Mouse (Mus musculus): Measurements from ENCODE around the gene Lcp2. TPM values are rescaled to one million over a fixed set of nuclear protein-coding genes. Genes with fewer than 3 reads are reported as not detected.

Gene Lcp2
- polyA plus RNA-seq, 1 experiment from 2014 or later, result 2.4 TPM

DNA sequence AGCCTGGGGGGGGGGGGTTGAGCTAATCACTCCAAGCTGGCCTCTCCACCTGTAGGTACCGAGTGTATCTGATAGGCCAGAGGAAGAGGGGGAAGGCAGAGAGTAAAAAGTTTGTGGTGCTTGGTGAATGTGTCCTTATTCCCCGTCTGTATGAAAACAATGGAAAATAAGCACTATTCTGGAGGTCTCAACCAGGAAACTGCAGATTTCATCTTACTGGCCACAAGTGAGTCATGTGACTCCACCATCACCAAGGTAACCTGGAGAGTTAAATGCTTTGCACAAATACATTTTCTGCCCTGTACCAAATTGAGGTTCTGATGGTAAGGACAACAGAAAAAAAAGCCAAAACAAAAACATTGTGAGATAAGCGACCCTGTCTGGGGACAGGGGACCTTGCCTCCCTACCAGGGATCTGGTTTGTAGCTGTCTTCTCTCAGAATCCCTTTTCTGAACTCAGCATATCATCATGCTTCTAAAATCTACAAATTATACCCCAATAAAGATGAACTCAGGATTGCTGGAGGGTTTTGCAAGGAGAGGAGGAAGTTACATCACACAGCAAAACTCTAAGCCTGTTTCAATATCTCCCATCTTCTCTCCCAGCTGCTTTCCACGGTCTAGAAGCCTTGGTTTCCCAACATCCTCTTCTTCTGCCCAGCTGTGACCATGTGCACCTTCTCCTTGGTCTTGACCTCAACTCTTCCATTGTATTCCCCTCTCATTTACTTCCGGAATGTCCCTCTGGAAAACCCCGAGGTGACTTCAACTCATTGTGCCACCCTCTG is 6.5 kb downstream of the Lcp2 start:
- Histone ChIP-seq H3K27ac (no peak overlapping the region), H3K4me3 (no peak overlapping the region), H3K4me1 (no peaks in the 10 kb centered on the region), H3K36me3 (no peaks in the 10 kb centered on the region), H3K9me3 (no peaks in the 10 kb centered on the region), H3K27me3 (ENCODE audit: insufficient read depth, poor library complexity, severe bottlenecking) (0 out of 2 replicates have a peak, but pooled peaks cover 5% of the 10 kb centered on the region)
- no peak for DNase-seq (ENCODE audit: low spot score)
- WGBS, result 72% methylated on average over 6 of the region's 6 CpGs

- H3K4me3 ChIP-seq, result no peak overlapping the region
- no peak for DNase-seq (ENCODE audit: low spot score)
- 79% methylated on average over 7 of the region's 7 CpGs for WGBS
- H3K27ac ChIP-seq, result no peak overlapping the region
- H3K4me1 ChIP-seq, result no peaks in the 10 kb centered on the region
- no peaks in the 10 kb centered on the region for H3K36me3 ChIP-seq
- 0 out of 2 replicates have a peak, but pooled peaks cover 5% of the 10 kb centered on the region for H3K27me3 ChIP-seq (ENCODE audit: insufficient read depth, poor library complexity, severe bottlenecking)
- no peaks in the 10 kb centered on the region for H3K9me3 ChIP-seq
Measured at GRCm38 (mm10) chr11:34054031-34054727, 7.5 kb downstream of the Lcp2 start.

- Histone ChIP-seq H3K27me3 (ENCODE audit: insufficient read depth, poor library complexity, severe bottlenecking) (0 out of 2 replicates have a peak, but pooled peaks cover 5% of the 10 kb centered on the region), H3K4me3 (no peak overlapping the region), H3K9me3 (no peaks in the 10 kb centered on the region), H3K36me3 (no peaks in the 10 kb centered on the region), H3K27ac (no peak overlapping the region), H3K4me1 (peaks cover 5% of the 10 kb centered on the region)
- WGBS, result 75% methylated on average over 1 of the region's 1 CpGs
- DNase-seq (ENCODE audit: low spot score), result no peak
Measured at GRCm38 (mm10) chr11:34056715-34057114, 10.0 kb downstream of the Lcp2 start.

DNA sequence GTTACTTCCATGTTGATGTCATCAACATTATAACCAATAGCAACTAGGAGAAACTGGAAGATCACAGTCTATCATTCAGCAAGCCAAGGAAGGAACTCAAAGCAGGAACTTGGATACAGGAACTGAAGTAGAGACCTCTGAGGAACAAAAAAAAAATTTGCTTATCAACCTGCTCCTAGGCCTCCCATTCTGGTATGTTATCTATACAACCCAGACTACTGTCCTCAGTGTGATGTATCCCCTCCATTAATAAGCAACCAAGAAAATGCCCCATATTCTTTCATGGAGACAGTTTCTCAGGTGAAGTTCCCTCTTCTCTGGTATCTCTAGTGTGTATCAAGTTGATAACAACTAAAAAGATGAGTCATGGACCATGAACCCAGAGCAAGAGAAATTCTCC is 11.6 kb downstream of the Lcp2 start:
- Histone ChIP-seq H3K36me3 (no peaks in the 10 kb centered on the region), H3K4me1 (peaks cover 11% of the 10 kb centered on the region), H3K27ac (no peak overlapping the region), H3K4me3 (no peak overlapping the region), H3K27me3 (ENCODE audit: insufficient read depth, poor library complexity, severe bottlenecking) (0 out of 2 replicates have a peak, but pooled peaks cover 5% of the 10 kb centered on the region), H3K9me3 (no peaks in the 10 kb centered on the region)
- no peak for DNase-seq (ENCODE audit: low spot score)

- Histone ChIP-seq H3K36me3 (no peaks in the 10 kb centered on the region), H3K9me3 (no peaks in the 10 kb centered on the region), H3K27me3 (ENCODE audit: insufficient read depth, poor library complexity, severe bottlenecking) (0 out of 2 replicates have a peak, but pooled peaks cover 5% of the 10 kb centered on the region), H3K4me1 (peaks cover 15% of the 10 kb centered on the region), H3K27ac (no peak overlapping the region), H3K4me3 (no peak overlapping the region)
- WGBS, result 76% methylated on average over 6 of the region's 6 CpGs
- no peak for DNase-seq (ENCODE audit: low spot score)
Measured at GRCm38 (mm10) chr11:34058960-34059359, 12.2 kb downstream of the Lcp2 start.

DNA sequence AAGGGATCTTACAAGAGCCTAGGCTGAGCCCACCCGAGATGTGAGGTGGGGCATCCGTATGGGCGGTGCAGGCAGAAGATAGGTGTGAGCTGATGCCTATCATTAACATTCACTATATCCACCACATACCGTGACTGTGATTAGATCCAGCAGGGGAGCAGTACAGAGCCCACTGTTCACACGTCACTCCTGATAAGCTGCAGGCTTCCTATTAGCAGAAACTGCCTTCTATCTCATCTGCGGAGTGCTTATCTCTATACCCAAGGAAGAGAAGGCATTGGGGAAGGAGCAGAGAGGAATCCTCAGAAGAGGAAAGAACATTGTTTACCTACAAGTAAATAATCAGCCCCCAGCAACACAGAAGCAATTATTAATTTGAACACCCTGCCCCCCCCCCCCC is 15.0 kb downstream of the Lcp2 start:
- Histone ChIP-seq H3K36me3 (no peaks in the 10 kb centered on the region), H3K9me3 (no peaks in the 10 kb centered on the region), H3K4me3 (no peak overlapping the region), H3K4me1 (peaks cover 18% of the 10 kb centered on the region), H3K27ac (no peak overlapping the region), H3K27me3 (ENCODE audit: insufficient read depth, poor library complexity, severe bottlenecking) (no peaks in the 10 kb centered on the region)
- no peak for DNase-seq (ENCODE audit: low spot score)
- WGBS, result 9% methylated on average over 6 of the region's 6 CpGs

DNA sequence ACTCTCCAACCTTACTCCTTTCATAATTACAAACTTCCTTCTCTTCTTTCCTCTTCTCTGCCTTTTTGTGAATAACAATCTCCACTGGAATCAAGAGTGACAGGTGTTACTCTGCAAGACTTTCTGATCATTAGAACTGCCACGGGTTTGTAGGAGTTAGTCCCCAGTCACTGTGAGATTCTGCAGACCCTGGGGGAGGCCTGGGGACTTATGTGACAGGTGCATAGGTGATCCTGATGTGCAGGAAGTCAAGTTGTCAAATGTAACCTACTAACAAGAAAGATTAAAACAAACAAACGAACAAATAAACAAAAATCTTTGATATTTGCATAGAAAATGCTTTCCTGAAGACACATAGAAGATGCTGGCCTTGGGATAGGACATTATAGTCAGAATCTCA is 16.5 kb downstream of the Lcp2 start:
- Histone ChIP-seq H3K27ac (no peak overlapping the region), H3K27me3 (ENCODE audit: insufficient read depth, poor library complexity, severe bottlenecking) (no peaks in the 10 kb centered on the region), H3K9me3 (no peaks in the 10 kb centered on the region), H3K4me3 (no peak overlapping the region), H3K36me3 (no peaks in the 10 kb centered on the region), H3K4me1 (peaks cover 18% of the 10 kb centered on the region)
- 47% methylated on average over 2 of the region's 2 CpGs for WGBS
- DNase-seq (ENCODE audit: low spot score), result no peak

GRCm38 (mm10) chr11:34063702-34064485 is 17.2 kb downstream of the Lcp2 start:
- H3K4me3 ChIP-seq, result no peak overlapping the region

GRCm38 (mm10) chr11:34070596-34070995 is 23.9 kb downstream of the Lcp2 start:
- Histone ChIP-seq H3K27me3 (ENCODE audit: insufficient read depth, poor library complexity, severe bottlenecking) (peaks cover 7% of the 10 kb centered on the region; the same call in 1 of the 2 replicates), H3K4me1 (peaks cover 8% of the 10 kb centered on the region), H3K27ac (no peak overlapping the region), H3K9me3 (no peaks in the 10 kb centered on the region), H3K36me3 (no peaks in the 10 kb centered on the region), H3K4me3 (no peak overlapping the region)
- DNase-seq (ENCODE audit: low spot score), result no peak

More at GRCm38 (mm10) chr11:34063702-34064485, 17.2 kb downstream of the Lcp2 start:
- no peaks in the 10 kb centered on the region for H3K27me3 ChIP-seq (ENCODE audit: insufficient read depth, poor library complexity, severe bottlenecking)
- DNase-seq (ENCODE audit: low spot score), result no peak
- peak overlapping the region; percentile 62 for H3K27ac ChIP-seq
- H3K36me3 ChIP-seq, result no peaks in the 10 kb centered on the region
- WGBS, result 39% methylated on average over 5 of the region's 5 CpGs
- H3K9me3 ChIP-seq, result no peaks in the 10 kb centered on the region
- peaks cover 18% of the 10 kb centered on the region for H3K4me1 ChIP-seq

GRCm38 (mm10) chr11:34072309-34072708 is 25.6 kb downstream of the Lcp2 start:
- DNase-seq (ENCODE audit: low spot score), result no peak
- Histone ChIP-seq H3K36me3 (no peaks in the 10 kb centered on the region), H3K27ac (no peak overlapping the region), H3K27me3 (ENCODE audit: insufficient read depth, poor library complexity, severe bottlenecking) (peaks cover 7% of the 10 kb centered on the region; the same call in 1 of the 2 replicates), H3K9me3 (no peaks in the 10 kb centered on the region), H3K4me3 (no peak overlapping the region), H3K4me1 (peaks cover 8% of the 10 kb centered on the region)
- WGBS, result 63% methylated on average over 4 of the region's 4 CpGs

DNA sequence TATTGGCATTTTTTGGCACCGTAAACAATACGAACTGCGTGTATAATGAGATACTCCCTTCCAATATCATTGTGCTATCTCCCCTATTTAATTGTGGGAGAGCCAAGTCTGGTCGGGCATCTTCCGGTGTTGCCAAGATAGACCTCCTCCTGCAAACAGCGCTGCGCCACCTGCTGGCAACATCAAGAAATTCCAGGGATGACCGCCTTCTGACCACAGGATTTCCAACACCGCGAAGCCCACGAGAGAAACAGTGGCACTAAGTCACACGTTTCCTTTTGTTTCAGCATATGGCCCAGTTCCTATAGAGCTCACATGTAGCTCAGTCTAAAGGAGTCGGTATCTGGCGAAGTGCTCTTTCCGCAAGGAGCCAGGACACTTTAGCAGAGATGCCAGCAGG is 27.1 kb downstream of the Lcp2 start:
- H3K4me1 ChIP-seq, result peaks cover 8% of the 10 kb centered on the region
- peak overlapping the region; percentile 32; the same call in 1 of the 2 replicates for H3K4me3 ChIP-seq
- 9% methylated on average over 15 of the region's 15 CpGs for WGBS
- no peaks in the 10 kb centered on the region for H3K9me3 ChIP-seq
- no peaks in the 10 kb centered on the region for H3K36me3 ChIP-seq
- H3K27ac ChIP-seq, result no peak overlapping the region
- DNase-seq (ENCODE audit: low spot score), result no peak
- H3K27me3 ChIP-seq (ENCODE audit: insufficient read depth, poor library complexity, severe bottlenecking), result peaks cover 7% of the 10 kb centered on the region; the same call in 1 of the 2 replicates

GRCm38 (mm10) chr11:34077870-34078269 is 31.1 kb downstream of the Lcp2 start:
- 73% methylated on average over 2 of the region's 2 CpGs for WGBS
- no peak overlapping the region for H3K4me3 ChIP-seq

More at GRCm38 (mm10) chr11:34077870-34078269, 31.1 kb downstream of the Lcp2 start:
- H3K36me3 ChIP-seq, result no peaks in the 10 kb centered on the region
- no peak overlapping the region for H3K27ac ChIP-seq
- DNase-seq (ENCODE audit: low spot score), result no peak
- H3K4me1 ChIP-seq, result no peaks in the 10 kb centered on the region
- no peaks in the 10 kb centered on the region for H3K9me3 ChIP-seq
- H3K27me3 ChIP-seq (ENCODE audit: insufficient read depth, poor library complexity, severe bottlenecking), result peaks cover 7% of the 10 kb centered on the region; the same call in 1 of the 2 replicates

Data from heart, embryonic 10.5 days (tissue).